Mouse (Mus musculus): Measurements from ENCODE around the gene Tsga10ip. TPM values are rescaled to one million over a fixed set of nuclear protein-coding genes. Genes with fewer than 3 reads are reported as not detected.

Gene Tsga10ip
- polyA plus RNA-seq, 1 experiment from 2014 or later = not detected

GRCm38 (mm10) chr19:5432992-5433852, 30.9 kb upstream of the Tsga10ip start:
- peak overlapping the region; percentile 41 for H3K4me2 ChIP-seq (ENCODE audit: low read length)
- no peaks in the 10 kb centered on the region for H3K9me3 ChIP-seq (ENCODE audit: control insufficient read depth, low read length)
- WGBS = 13% methylated on average over 16 of the region's 16 CpGs
- no peak overlapping the region for H3K27ac ChIP-seq (ENCODE audit: low read length)
- H3K4me1 ChIP-seq (replicated peaks; ENCODE audit: control insufficient read depth, insufficient read depth, low read length) = peaks cover 5% of the 10 kb centered on the region; the same call in 1 of the 2 replicates
- H3K27me3 ChIP-seq (replicated peaks; ENCODE audit: control insufficient read depth, insufficient read depth, low read length) = no peaks in the 10 kb centered on the region
- peak overlapping the region; percentile 38; the same call in 1 of the 2 replicates for H3K9ac ChIP-seq (replicated peaks; ENCODE audit: low read depth, low read length)
- no peaks in the 10 kb centered on the region for H3K36me3 ChIP-seq (ENCODE audit: control insufficient read depth, insufficient read depth)
- no peak for ATAC-seq
- no peak overlapping the region for H3K4me3 ChIP-seq (replicated peaks; ENCODE audit: low read length)

DNA sequence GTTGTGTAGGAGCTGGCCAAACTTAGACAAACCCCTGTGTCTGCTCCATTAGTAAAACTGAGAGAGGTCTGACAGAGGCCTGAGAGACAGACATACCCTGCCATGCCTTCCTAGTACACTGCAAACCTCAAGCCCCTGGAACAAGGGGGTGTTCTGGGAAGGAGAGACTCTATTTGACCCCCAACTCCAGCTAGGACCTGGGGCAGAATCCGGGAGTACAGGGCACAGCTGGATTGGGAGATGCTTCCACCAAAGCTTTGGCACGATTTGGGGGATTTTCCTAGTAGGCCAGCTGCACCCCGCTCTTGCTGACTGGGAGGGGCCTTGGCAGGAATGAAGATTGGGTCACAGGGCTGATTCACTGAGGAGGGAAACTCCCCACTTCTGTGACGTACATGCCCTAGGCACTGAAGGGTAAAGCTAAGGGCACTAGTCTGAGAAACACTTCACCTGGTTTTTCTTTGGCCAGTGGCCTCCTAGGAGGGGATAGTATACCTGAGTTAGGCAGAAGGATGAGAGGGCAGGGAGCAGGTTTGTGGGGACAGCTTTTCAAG, 29.7 kb upstream of the Tsga10ip start:
- H3K4me1 ChIP-seq (replicated peaks; ENCODE audit: control insufficient read depth, insufficient read depth, low read length) = peaks cover 5% of the 10 kb centered on the region; the same call in 1 of the 2 replicates
- no peaks in the 10 kb centered on the region for H3K36me3 ChIP-seq (ENCODE audit: control insufficient read depth, insufficient read depth)
- no peak overlapping the region for H3K27ac ChIP-seq (ENCODE audit: low read length)
- no peak overlapping the region for H3K9ac ChIP-seq (replicated peaks; ENCODE audit: low read depth, low read length)
- no peaks in the 10 kb centered on the region for H3K27me3 ChIP-seq (replicated peaks; ENCODE audit: control insufficient read depth, insufficient read depth, low read length)
- no peaks in the 10 kb centered on the region for H3K9me3 ChIP-seq (ENCODE audit: control insufficient read depth, low read length)
- no peak overlapping the region for H3K4me2 ChIP-seq (ENCODE audit: low read length)
- WGBS = 71% methylated on average over 4 of the region's 4 CpGs
- no peak overlapping the region for H3K4me3 ChIP-seq (replicated peaks; ENCODE audit: low read length)
- no peak for ATAC-seq

DNA sequence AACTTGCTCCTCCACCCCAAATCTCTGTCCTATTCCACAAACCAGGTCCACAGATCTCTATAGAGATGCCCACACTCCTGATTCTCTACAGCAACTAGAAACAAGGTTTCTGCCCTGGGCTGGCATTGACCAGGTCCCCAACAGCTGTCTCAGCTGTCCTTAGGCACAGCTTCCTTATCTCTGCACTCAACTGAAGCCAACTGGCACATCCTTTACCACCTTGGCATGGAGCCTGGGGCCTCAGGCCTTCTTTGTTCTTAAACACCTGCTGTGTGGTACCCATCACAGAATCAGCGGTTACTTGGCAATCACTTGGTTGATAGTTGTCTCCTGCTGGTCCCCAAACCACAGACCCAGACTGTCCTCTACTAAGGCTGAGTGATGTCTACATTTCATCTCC, 28.1 kb upstream of the Tsga10ip start:
- no peak overlapping the region for H3K9ac ChIP-seq (replicated peaks; ENCODE audit: low read depth, low read length)
- ATAC-seq = no peak
- 50% methylated on average over 1 of the region's 1 CpGs for WGBS
- no peak overlapping the region for H3K4me3 ChIP-seq (replicated peaks; ENCODE audit: low read length)
- H3K36me3 ChIP-seq (ENCODE audit: control insufficient read depth, insufficient read depth) = peaks cover 3% of the 10 kb centered on the region; the same call in 1 of the 2 replicates
- H3K27me3 ChIP-seq (replicated peaks; ENCODE audit: control insufficient read depth, insufficient read depth, low read length) = no peaks in the 10 kb centered on the region
- H3K4me1 ChIP-seq (replicated peaks; ENCODE audit: control insufficient read depth, insufficient read depth, low read length) = peaks cover 19% of the 10 kb centered on the region
- H3K4me2 ChIP-seq (ENCODE audit: low read length) = no peak overlapping the region
- no peak overlapping the region for H3K27ac ChIP-seq (ENCODE audit: low read length)
- H3K9me3 ChIP-seq (ENCODE audit: control insufficient read depth, low read length) = no peaks in the 10 kb centered on the region

DNA sequence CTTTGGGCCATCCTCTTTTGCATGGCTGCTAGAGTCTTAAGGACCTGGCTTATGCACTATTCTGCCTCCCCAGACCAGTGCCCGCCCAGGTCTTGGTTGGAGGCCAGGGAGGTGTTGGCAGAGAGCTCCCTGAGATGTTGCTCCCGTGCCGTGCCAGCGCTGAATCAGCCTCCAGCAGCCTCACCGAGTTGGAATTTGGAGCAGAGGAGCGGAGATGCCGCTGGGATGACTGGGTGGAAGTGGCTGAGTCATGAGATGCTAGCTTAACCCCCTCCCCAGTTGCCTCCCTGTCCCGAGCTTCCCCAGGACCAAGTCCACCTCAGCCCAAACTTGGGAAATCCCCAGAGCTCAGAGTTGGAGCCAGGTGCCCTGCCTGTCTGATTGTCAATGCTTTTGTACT, 27.5 kb upstream of the Tsga10ip start:
- no peaks in the 10 kb centered on the region for H3K27me3 ChIP-seq (replicated peaks; ENCODE audit: control insufficient read depth, insufficient read depth, low read length)
- WGBS = 73% methylated on average over 8 of the region's 8 CpGs

GRCm38 (mm10) chr19:5429219-5429618, 26.9 kb upstream of the Tsga10ip start:
- H3K36me3 ChIP-seq (ENCODE audit: control insufficient read depth, insufficient read depth) = peaks cover 3% of the 10 kb centered on the region; the same call in 1 of the 2 replicates
- H3K27ac ChIP-seq (ENCODE audit: low read length) = no peak overlapping the region
- no peak overlapping the region for H3K4me2 ChIP-seq (ENCODE audit: low read length)
- no peak overlapping the region for H3K9ac ChIP-seq (replicated peaks; ENCODE audit: low read depth, low read length)
- WGBS = 87% methylated on average over 4 of the region's 4 CpGs
- H3K9me3 ChIP-seq (ENCODE audit: control insufficient read depth, low read length) = no peaks in the 10 kb centered on the region
- H3K4me3 ChIP-seq (replicated peaks; ENCODE audit: low read length) = no peak overlapping the region
- peaks cover 19% of the 10 kb centered on the region for H3K4me1 ChIP-seq (replicated peaks; ENCODE audit: control insufficient read depth, insufficient read depth, low read length)
- no peak for ATAC-seq
- H3K27me3 ChIP-seq (replicated peaks; ENCODE audit: control insufficient read depth, insufficient read depth, low read length) = no peaks in the 10 kb centered on the region

More for the DNA sequence above, 27.5 kb upstream of the Tsga10ip start:
- Histone ChIP-seq H3K4me3 (replicated peaks; ENCODE audit: low read length) (no peak overlapping the region), H3K9ac (replicated peaks; ENCODE audit: low read depth, low read length) (no peak overlapping the region), H3K9me3 (ENCODE audit: control insufficient read depth, low read length) (no peaks in the 10 kb centered on the region), H3K4me1 (replicated peaks; ENCODE audit: control insufficient read depth, insufficient read depth, low read length) (peaks cover 19% of the 10 kb centered on the region), H3K4me2 (ENCODE audit: low read length) (no peak overlapping the region), H3K27ac (ENCODE audit: low read length) (no peak overlapping the region), H3K36me3 (ENCODE audit: control insufficient read depth, insufficient read depth) (peaks cover 3% of the 10 kb centered on the region; the same call in 1 of the 2 replicates)
- ATAC-seq = no peak

- Histone ChIP-seq H3K9me3 (ENCODE audit: control insufficient read depth, low read length) (no peaks in the 10 kb centered on the region), H3K4me2 (ENCODE audit: low read length) (no peak overlapping the region), H3K4me3 (replicated peaks; ENCODE audit: low read length) (no peak overlapping the region), H3K36me3 (ENCODE audit: control insufficient read depth, insufficient read depth) (peaks cover 4% of the 10 kb centered on the region; the same call in 1 of the 2 replicates), H3K9ac (replicated peaks; ENCODE audit: low read depth, low read length) (no peak overlapping the region), H3K27ac (ENCODE audit: low read length) (no peak overlapping the region), H3K4me1 (replicated peaks; ENCODE audit: control insufficient read depth, insufficient read depth, low read length) (peaks cover 25% of the 10 kb centered on the region), H3K27me3 (replicated peaks; ENCODE audit: control insufficient read depth, insufficient read depth, low read length) (no peaks in the 10 kb centered on the region)
- 91% methylated on average over 2 of the region's 2 CpGs for WGBS
- ATAC-seq = no peak
Measured at GRCm38 (mm10) chr19:5428083-5428482, 25.8 kb upstream of the Tsga10ip start.

DNA sequence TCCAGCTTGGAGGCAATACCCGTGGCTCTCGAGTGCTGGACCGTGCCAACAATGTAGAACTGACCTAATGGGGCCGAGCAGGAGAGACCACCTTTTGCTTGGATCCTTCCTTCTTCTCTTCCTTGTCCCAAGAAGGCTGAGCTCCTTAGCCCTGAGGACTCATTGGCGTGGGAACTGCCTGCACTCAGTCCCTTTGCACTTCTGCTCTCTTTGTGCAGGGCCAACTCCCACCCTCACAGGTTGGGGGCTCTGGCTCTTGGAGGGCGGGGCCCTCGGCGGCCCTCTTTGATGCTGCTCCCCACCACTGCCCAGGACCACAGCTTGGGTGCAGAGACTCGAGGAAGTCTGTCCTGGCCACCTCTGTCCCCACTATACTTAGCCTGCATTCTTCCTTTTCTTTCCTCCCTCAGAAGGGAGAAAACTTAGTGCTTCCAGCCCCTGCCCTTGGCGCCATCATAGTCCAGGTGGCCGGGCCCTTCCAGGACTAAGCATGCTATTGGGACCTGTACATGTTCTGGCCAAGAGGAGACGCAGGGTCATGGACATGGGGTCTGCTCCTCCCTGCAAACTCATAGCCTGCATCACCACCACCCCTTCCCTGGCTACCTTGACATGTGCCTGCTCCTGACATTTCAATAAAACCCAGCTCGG, 24.4 kb upstream of the Tsga10ip start:
- Histone ChIP-seq H3K9me3 (ENCODE audit: control insufficient read depth, low read length) (no peaks in the 10 kb centered on the region), H3K27me3 (replicated peaks; ENCODE audit: control insufficient read depth, insufficient read depth, low read length) (no peaks in the 10 kb centered on the region), H3K4me2 (ENCODE audit: low read length) (no peak overlapping the region), H3K36me3 (ENCODE audit: control insufficient read depth, insufficient read depth) (peaks cover 7% of the 10 kb centered on the region; the same call in 1 of the 2 replicates), H3K27ac (ENCODE audit: low read length) (no peak overlapping the region), H3K4me1 (replicated peaks; ENCODE audit: control insufficient read depth, insufficient read depth, low read length) (peaks cover 37% of the 10 kb centered on the region), H3K4me3 (replicated peaks; ENCODE audit: low read length) (no peak overlapping the region), H3K9ac (replicated peaks; ENCODE audit: low read depth, low read length) (no peak overlapping the region)
- WGBS = 92% methylated on average over 13 of the region's 13 CpGs
- ATAC-seq = no peak

GRCm38 (mm10) chr19:5425906-5426565, 23.7 kb upstream of the Tsga10ip start:
- 87% methylated on average over 18 of the region's 18 CpGs for WGBS
- no peak for ATAC-seq
- Histone ChIP-seq H3K27me3 (replicated peaks; ENCODE audit: control insufficient read depth, insufficient read depth, low read length) (no peaks in the 10 kb centered on the region), H3K4me2 (ENCODE audit: low read length) (peak overlapping the region; percentile 83), H3K36me3 (ENCODE audit: control insufficient read depth, insufficient read depth) (peaks cover 7% of the 10 kb centered on the region; the same call in 1 of the 2 replicates), H3K27ac (ENCODE audit: low read length) (peak overlapping the region; percentile 85), H3K9ac (replicated peaks; ENCODE audit: low read depth, low read length) (peak overlapping the region; percentile 98), H3K9me3 (ENCODE audit: control insufficient read depth, low read length) (no peaks in the 10 kb centered on the region), H3K4me1 (replicated peaks; ENCODE audit: control insufficient read depth, insufficient read depth, low read length) (peaks cover 37% of the 10 kb centered on the region), H3K4me3 (replicated peaks; ENCODE audit: low read length) (peak overlapping the region; percentile 78)
